Mouse (Mus musculus): ENCODE measurements around the gene Tyrp1.

The Tyrp1 gene

GRCm38 (mm10) chr4:80895278-80895894 lies 61.5 kb downstream of the Tyrp1 start:
- peak; percentile 48 for DNase-seq (ENCODE audit: low read depth)
